Mouse (Mus musculus): ENCODE results near the gene Cactin. TPM values are rescaled to one million over a fixed set of nuclear protein-coding genes. Genes with fewer than 3 reads are reported as not detected.

The Cactin gene
- polyA plus RNA-seq, 1 experiment from 2014 or later = 30.5 TPM

DNA sequence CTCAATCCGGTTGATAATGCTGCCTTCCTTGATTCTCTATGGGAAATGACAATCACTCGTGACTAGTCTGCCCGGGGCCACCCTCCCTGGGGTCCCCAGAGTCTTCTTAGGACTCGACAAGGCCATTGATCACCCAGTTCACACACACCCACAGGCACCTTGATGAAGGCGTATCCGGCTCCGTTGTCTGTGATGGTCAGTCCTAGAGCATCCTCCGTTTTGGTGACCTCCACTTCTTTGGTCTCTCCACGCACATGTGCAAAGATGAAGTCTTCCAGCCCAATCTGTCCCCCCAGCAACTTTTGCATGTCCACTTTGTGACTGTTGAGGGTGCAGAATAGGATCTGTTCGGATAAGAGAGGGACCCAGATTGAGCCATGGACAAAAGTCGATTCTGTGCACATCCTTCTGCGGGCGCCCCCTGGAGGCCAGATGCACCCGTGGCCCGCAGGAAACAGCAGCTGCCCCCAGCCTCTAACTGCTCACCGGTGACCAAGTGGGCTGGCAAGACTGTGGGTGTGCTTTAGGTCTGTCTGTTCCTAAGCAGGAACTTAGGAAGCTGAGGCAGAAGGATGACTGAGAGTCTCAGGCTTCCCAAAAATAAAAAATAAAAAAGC is 20.5 kb downstream of the Cactin start:
- Histone ChIP-seq H3K27ac (replicated peaks; ENCODE audit: low read depth, low read length) (no peak overlapping the region), H3K9ac (replicated peaks; ENCODE audit: low read length) (no peak overlapping the region), H3K36me3 (replicated peaks; ENCODE audit: control insufficient read depth, insufficient read depth, low read depth, low read length) (no peaks in the 10 kb centered on the region; the same call in 1 of the 2 replicates), H3K9me3 (replicated peaks; ENCODE audit: control insufficient read depth, low read length) (no peaks in the 10 kb centered on the region), H3K4me2 (ENCODE audit: low read depth, low read length) (no peak overlapping the region), H3K4me3 (ENCODE audit: low read depth, low read length) (no peak overlapping the region), H3K27me3 (ENCODE audit: control insufficient read depth, insufficient read depth, low read length) (peaks cover 34% of the 10 kb centered on the region), H3K4me1 (ENCODE audit: control insufficient read depth, insufficient read depth, low read length) (peaks cover 6% of the 10 kb centered on the region; the same call in 1 of the 2 replicates)
- 33% methylated on average over 16 of the region's 16 CpGs for WGBS
- ATAC-seq (replicated peaks; ENCODE audit: insufficient number of reproducible peaks, low FRiP score, low TSS enrichment, low read depth) (no peak), DNase-seq (ENCODE audit: low spot score) (peak; percentile 75)

- WGBS = 6% methylated on average over 49 of the region's 67 CpGs
- H3K27me3 ChIP-seq (ENCODE audit: control insufficient read depth, insufficient read depth, low read length) = peaks cover 34% of the 10 kb centered on the region
- peak within 1 kb of the TSS; percentile 48 for H3K9ac ChIP-seq (replicated peaks; ENCODE audit: low read length)
- peaks cover 6% of the 10 kb centered on the region; the same call in 1 of the 2 replicates for H3K4me1 ChIP-seq (ENCODE audit: control insufficient read depth, insufficient read depth, low read length)
- DNase-seq (ENCODE audit: low spot score) (no peak), ATAC-seq (replicated peaks; ENCODE audit: insufficient number of reproducible peaks, low FRiP score, low TSS enrichment, low read depth) (no peak)
- H3K4me2 ChIP-seq (ENCODE audit: low read depth, low read length) = peak within 1 kb of the TSS; percentile 65
- H3K4me3 ChIP-seq (ENCODE audit: low read depth, low read length) = peak within 1 kb of the TSS; percentile 40
- no peak within 1 kb of the TSS for H3K27ac ChIP-seq (replicated peaks; ENCODE audit: low read depth, low read length)
- no peaks in the 10 kb centered on the region for H3K9me3 ChIP-seq (replicated peaks; ENCODE audit: control insufficient read depth, low read length)
- H3K36me3 ChIP-seq (replicated peaks; ENCODE audit: control insufficient read depth, insufficient read depth, low read depth, low read length) = no peaks in the 10 kb centered on the region; the same call in 1 of the 2 replicates
These were observed 22.0 kb downstream of the Cactin start, which contains the start of gene Gipc3 for GRCm38 (mm10) chr10:81342686-81343505. Gene Gipc3 (minus strand): TSS chr10:81343266.

- H3K4me2 ChIP-seq (ENCODE audit: low read depth, low read length) = no peak overlapping the region
- H3K27ac ChIP-seq (replicated peaks; ENCODE audit: low read depth, low read length) = no peak overlapping the region
- no peaks in the 10 kb centered on the region for H3K9me3 ChIP-seq (replicated peaks; ENCODE audit: control insufficient read depth, low read length)
- H3K36me3 ChIP-seq (replicated peaks; ENCODE audit: control insufficient read depth, insufficient read depth, low read depth, low read length) = no peaks in the 10 kb centered on the region; the same call in none of the 2 replicates
- no peak for ATAC-seq (replicated peaks; ENCODE audit: insufficient number of reproducible peaks, low FRiP score, low TSS enrichment, low read depth)
- peaks cover 34% of the 10 kb centered on the region for H3K27me3 ChIP-seq (ENCODE audit: control insufficient read depth, insufficient read depth, low read length)
- H3K4me1 ChIP-seq (ENCODE audit: control insufficient read depth, insufficient read depth, low read length) = peaks cover 12% of the 10 kb centered on the region
- H3K4me3 ChIP-seq (ENCODE audit: low read depth, low read length) = no peak overlapping the region
- no peak for DNase-seq (ENCODE audit: low spot score)
- no peak overlapping the region for H3K9ac ChIP-seq (replicated peaks; ENCODE audit: low read length)
- WGBS = 56% methylated on average over 8 of the region's 8 CpGs
These were observed 23.7 kb downstream of the Cactin start for GRCm38 (mm10) chr10:81344421-81345161.

GRCm38 (mm10) chr10:81345162-81345534 is 24.2 kb downstream of the Cactin start:
- peaks cover 34% of the 10 kb centered on the region for H3K27me3 ChIP-seq (ENCODE audit: control insufficient read depth, insufficient read depth, low read length)

GRCm38 (mm10) chr10:81346453-81347067 is 25.7 kb downstream of the Cactin start:
- no peaks in the 10 kb centered on the region; the same call in none of the 2 replicates for H3K36me3 ChIP-seq (replicated peaks; ENCODE audit: control insufficient read depth, insufficient read depth, low read depth, low read length)
- ATAC-seq (replicated peaks; ENCODE audit: insufficient number of reproducible peaks, low FRiP score, low TSS enrichment, low read depth) (no peak), DNase-seq (ENCODE audit: low spot score) (peak; percentile 79)
- H3K27ac ChIP-seq (replicated peaks; ENCODE audit: low read depth, low read length) = no peak overlapping the region
- H3K27me3 ChIP-seq (ENCODE audit: control insufficient read depth, insufficient read depth, low read length) = peaks cover 28% of the 10 kb centered on the region
- no peaks in the 10 kb centered on the region for H3K9me3 ChIP-seq (replicated peaks; ENCODE audit: control insufficient read depth, low read length)
- H3K9ac ChIP-seq (replicated peaks; ENCODE audit: low read length) = peak overlapping the region; percentile 39
- H3K4me3 ChIP-seq (ENCODE audit: low read depth, low read length) = peak overlapping the region; percentile 19; the same call in 1 of the 2 replicates
- peak overlapping the region; percentile 45 for H3K4me2 ChIP-seq (ENCODE audit: low read depth, low read length)
- H3K4me1 ChIP-seq (ENCODE audit: control insufficient read depth, insufficient read depth, low read length) = peaks cover 12% of the 10 kb centered on the region
- WGBS = 8% methylated on average over 54 of the region's 55 CpGs

More at GRCm38 (mm10) chr10:81345162-81345534, 24.2 kb downstream of the Cactin start:
- Histone ChIP-seq H3K9me3 (replicated peaks; ENCODE audit: control insufficient read depth, low read length) (no peaks in the 10 kb centered on the region), H3K4me2 (ENCODE audit: low read depth, low read length) (no peak overlapping the region), H3K9ac (replicated peaks; ENCODE audit: low read length) (no peak overlapping the region), H3K4me1 (ENCODE audit: control insufficient read depth, insufficient read depth, low read length) (peaks cover 12% of the 10 kb centered on the region), H3K4me3 (ENCODE audit: low read depth, low read length) (no peak overlapping the region), H3K27ac (replicated peaks; ENCODE audit: low read depth, low read length) (no peak overlapping the region), H3K36me3 (replicated peaks; ENCODE audit: control insufficient read depth, insufficient read depth, low read depth, low read length) (no peaks in the 10 kb centered on the region; the same call in none of the 2 replicates)
- 84% methylated on average over 4 of the region's 4 CpGs for WGBS
- DNase-seq (ENCODE audit: low spot score) (no peak), ATAC-seq (replicated peaks; ENCODE audit: insufficient number of reproducible peaks, low FRiP score, low TSS enrichment, low read depth) (no peak)

DNA sequence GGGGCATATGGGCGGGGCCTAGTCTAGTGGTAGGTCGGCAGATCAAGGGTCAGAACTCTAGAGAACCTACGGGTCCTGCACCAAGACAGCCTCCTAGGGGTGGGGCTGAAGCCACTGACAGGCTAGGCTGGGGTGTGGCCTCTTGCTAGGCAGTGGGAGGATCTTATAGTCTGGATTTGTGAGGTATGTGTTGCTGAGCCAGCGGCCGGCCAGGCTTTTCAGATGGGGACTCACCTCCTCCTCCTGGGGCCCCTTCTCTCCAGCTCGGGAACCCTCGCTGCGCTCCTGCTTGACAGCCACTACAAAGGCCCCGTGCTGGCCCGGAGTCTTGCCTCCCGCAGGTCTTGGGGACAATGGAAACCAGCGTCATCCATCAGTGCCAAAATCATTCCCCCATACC is 28.2 kb downstream of the Cactin start:
- Histone ChIP-seq H3K36me3 (replicated peaks; ENCODE audit: control insufficient read depth, insufficient read depth, low read depth, low read length) (no peaks in the 10 kb centered on the region; the same call in none of the 2 replicates), H3K27me3 (ENCODE audit: control insufficient read depth, insufficient read depth, low read length) (peaks cover 5% of the 10 kb centered on the region), H3K27ac (replicated peaks; ENCODE audit: low read depth, low read length) (no peak overlapping the region), H3K4me3 (ENCODE audit: low read depth, low read length) (peak overlapping the region; percentile 87), H3K9me3 (replicated peaks; ENCODE audit: control insufficient read depth, low read length) (no peaks in the 10 kb centered on the region), H3K4me1 (ENCODE audit: control insufficient read depth, insufficient read depth, low read length) (peaks cover 6% of the 10 kb centered on the region), H3K9ac (replicated peaks; ENCODE audit: low read length) (peak overlapping the region; percentile 87), H3K4me2 (ENCODE audit: low read depth, low read length) (peak overlapping the region; percentile 40)
- WGBS = 3% methylated on average over 12 of the region's 12 CpGs
- ATAC-seq (replicated peaks; ENCODE audit: insufficient number of reproducible peaks, low FRiP score, low TSS enrichment, low read depth) = no peak
- DNase-seq (ENCODE audit: low spot score) = peak; percentile 35

DNA sequence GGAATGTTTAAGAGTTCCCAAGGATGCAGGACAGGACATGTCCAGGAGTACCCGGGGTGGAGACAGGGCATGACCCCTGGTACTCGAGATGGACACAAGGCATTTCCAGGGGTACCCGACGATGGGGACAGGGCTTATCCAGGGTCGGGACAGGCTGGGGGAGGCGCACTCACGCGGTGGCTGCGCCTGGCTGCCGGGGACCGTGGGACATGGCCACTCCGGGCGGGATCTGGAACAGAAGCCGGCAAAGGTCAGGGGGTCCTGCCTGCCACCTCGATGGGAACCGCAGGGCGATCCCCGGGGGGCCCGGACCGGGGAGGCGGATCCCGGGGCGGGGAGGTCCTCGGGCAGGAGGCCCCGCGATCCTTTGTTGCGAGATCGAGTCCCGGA is 29.1 kb downstream of the Cactin start:
- Histone ChIP-seq H3K9ac (replicated peaks; ENCODE audit: low read length) (peak overlapping the region; percentile 87), H3K9me3 (replicated peaks; ENCODE audit: control insufficient read depth, low read length) (no peaks in the 10 kb centered on the region), H3K4me3 (ENCODE audit: low read depth, low read length) (peak overlapping the region; percentile 87), H3K27ac (replicated peaks; ENCODE audit: low read depth, low read length) (no peak overlapping the region), H3K4me2 (ENCODE audit: low read depth, low read length) (peak overlapping the region; percentile 40), H3K36me3 (replicated peaks; ENCODE audit: control insufficient read depth, insufficient read depth, low read depth, low read length) (no peaks in the 10 kb centered on the region; the same call in none of the 2 replicates), H3K4me1 (ENCODE audit: control insufficient read depth, insufficient read depth, low read length) (peaks cover 6% of the 10 kb centered on the region), H3K27me3 (ENCODE audit: control insufficient read depth, insufficient read depth, low read length) (no peaks in the 10 kb centered on the region; the same call in none of the 2 replicates)
- 0% methylated on average over 23 of the region's 29 CpGs for WGBS
- no peak for DNase-seq (ENCODE audit: low spot score)
- ATAC-seq (replicated peaks; ENCODE audit: insufficient number of reproducible peaks, low FRiP score, low TSS enrichment, low read depth) = peak; percentile 6; the same call in 1 of the 2 replicates

Data from embryonic facial prominence, embryonic 11.5 days (tissue).